In the genomic region with DNA sequence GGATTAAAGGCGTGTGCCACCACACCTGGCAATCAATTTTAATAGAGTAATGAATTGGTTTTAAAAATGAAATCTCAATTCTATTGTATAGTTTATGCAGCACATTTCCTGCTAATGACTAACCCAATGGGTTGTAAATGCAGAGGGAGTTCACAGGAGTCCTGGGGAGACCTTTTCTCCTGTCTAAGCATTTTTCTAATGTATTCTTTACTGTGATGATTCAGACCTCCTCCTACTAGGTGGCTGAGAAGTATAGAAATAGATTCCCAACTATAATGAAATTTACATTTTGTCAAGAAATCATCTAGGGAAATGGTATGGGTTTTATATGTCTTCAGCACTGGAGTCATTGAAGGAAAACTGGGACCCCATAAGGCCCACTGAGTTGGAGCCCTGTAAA, we compare ENCODE assay signal across 23 mouse cellular contexts.
DNase-seq lines count a peak whose midpoint lies in the region; ATAC-seq lines count a peak whose summit lies in the region.
"Had no signal": no experiment of that assay in that cellular context is flagged by ENCODE, and none has a peak within 500 bp of the region (broad histone marks: within the 10 kb centered on the region; RNA-seq: fewer than 3 reads in every experiment).

No protein-coding gene starts in this region.

- H3K36me3 ChIP-seq in midbrain, embryonic 11.5 days (ENCODE audit: control insufficient read depth, insufficient read depth, low read length) = no peaks in the 10 kb centered on the region
- 0 out of 2 replicates have a peak, but pooled peaks cover 5% of the 10 kb centered on the region for H3K36me3 ChIP-seq in midbrain, embryonic 13.5 days
- H3K36me3 ChIP-seq: G1E had no signal

- H3K27me3 ChIP-seq in midbrain, embryonic 11.5 days (ENCODE audit: control insufficient read depth, insufficient read depth, low read length) = no peaks in the 10 kb centered on the region
- no peaks in the 10 kb centered on the region for H3K27me3 ChIP-seq in midbrain, embryonic 13.5 days
- H3K27me3 ChIP-seq: CH12.LX, Patski had no signal

- no peak overlapping the region for H3K27ac ChIP-seq in midbrain, embryonic 11.5 days (ENCODE audit: low read depth, low read length)
- no peak overlapping the region for H3K27ac ChIP-seq in midbrain, embryonic 13.5 days

- 92% methylated on average over 1 of the region's 1 CpGs for WGBS in midbrain, embryonic 11.5 days
- WGBS in midbrain, embryonic 13.5 days = 98% methylated on average over 1 of the region's 1 CpGs

- H3K9me3 ChIP-seq in midbrain, embryonic 11.5 days (ENCODE audit: control insufficient read depth, low read length) = no peaks in the 10 kb centered on the region
- no peaks in the 10 kb centered on the region for H3K9me3 ChIP-seq in midbrain, embryonic 13.5 days
- H3K9me3 ChIP-seq: G1E had no signal

- H3K4me2 ChIP-seq in midbrain, embryonic 11.5 days = no peak overlapping the region
- H3K4me2 ChIP-seq in midbrain, embryonic 13.5 days (replicated peaks) = no peak overlapping the region

- DNase-seq in frontal cortex, postnatal 36 days (ENCODE audit: low spot score in 2 of 2) = no peak
- DNase-seq in midbrain, embryonic 11.5 days (ENCODE audit: low spot score, missing footprints) = peak; percentile 19
- DNase-seq in brain, adult 2 months (ENCODE audit: low read depth, low spot score) = peak; percentile 58
- peak; percentile 43 for DNase-seq in telencephalon, adult 2 months (ENCODE audit: low read depth, low spot score)
- DNase-seq in lung, postnatal 4 days = no peak
- no peak for DNase-seq in cerebellum, postnatal 10 days
- DNase-seq: adrenal gland, adult 2 months; adrenal gland, adult 8-10 months; adrenal gland, postnatal 10 days; adrenal gland, postnatal 14 days; adrenal gland, postnatal 25 days; adrenal gland, postnatal 36 days; B cell, adult 2 months; cerebellum, adult 11 months; cerebellum, adult 11-12 months; cerebellum, adult 18-20 months had no signal

- no peak overlapping the region for H3K4me3 ChIP-seq in midbrain, embryonic 11.5 days (ENCODE audit: low read depth, low read length)
- H3K4me3 ChIP-seq in midbrain, embryonic 13.5 days (replicated peaks) = no peak overlapping the region

- peak; percentile 91 for ATAC-seq in frontal cortex, adult (ENCODE audit: low TSS enrichment)
- ATAC-seq in midbrain, embryonic 11.5 days (ENCODE audit: low FRiP score) = no peak
- ATAC-seq in midbrain, embryonic 13.5 days = no peak
- ATAC-seq: activated CD4-positive, CD25-positive, alpha-beta regulatory T cell, adult 4 months; CD4-positive, CD25-positive, alpha-beta regulatory T cell, adult 4 months; Patski had no signal

- no peaks in the 10 kb centered on the region for H3K4me1 ChIP-seq in midbrain, embryonic 11.5 days (ENCODE audit: control insufficient read depth, insufficient read depth, low read length)
- no peaks in the 10 kb centered on the region for H3K4me1 ChIP-seq in midbrain, embryonic 13.5 days (replicated peaks)

- H3K9ac ChIP-seq in midbrain, embryonic 11.5 days (ENCODE audit: low read length) = no peak overlapping the region
- no peak overlapping the region for H3K9ac ChIP-seq in midbrain, embryonic 13.5 days (replicated peaks)

Comparison
In these comparisons a context has a peak if more than half of its experiments do, and no peak if none do; other contexts are left out.
1. DNase-seq: peak in midbrain, embryonic 11.5 days (single experiment), brain, adult 2 months (single experiment) and telencephalon, adult 2 months (single experiment); none in frontal cortex, postnatal 36 days (0 of 2), lung, postnatal 4 days (0 of 2) and cerebellum, postnatal 10 days (0 of 2).